Mouse (Mus musculus) heart, embryonic 15.5 days (tissue): ENCODE data around the gene Gak. TPM values are rescaled to one million over a fixed set of nuclear protein-coding genes. Genes with fewer than 3 reads are reported as not detected.
A peak's percentile ranks its signal among the peaks of the same experiment; 100 is the strongest.

Experiments
- ATAC-seq: fragments of 200-750 bp; cut with Nextera tagmentation; replicated peaks from 2 replicates; pipeline ENCODE4 v1.8.0; 2017; ENCODE audit warnings: low read depth, moderate TSS enrichment; ENCODE audit not compliant: insufficient number of reproducible peaks, insufficient read depth, low FRiP score
- H3K27ac ChIP-seq: fragments of 300-500 bp; sonication (generic); 2 replicates; pipeline ENCODE4 v1.5.1; 2015; ENCODE audit warnings: mild to moderate bottlenecking, inconsistent platforms
- H3K27me3 ChIP-seq: fragments of 300-500 bp; sonication (generic); 2 replicates; pipeline ENCODE4 v1.6.1; 2015; ENCODE audit warnings: inconsistent platforms
- H3K36me3 ChIP-seq: fragments of 300-500 bp; sonication (generic); 2 replicates; pipeline ENCODE4 v1.6.1; 2015; ENCODE audit warnings: mild to moderate bottlenecking, inconsistent platforms
- H3K4me1 ChIP-seq: fragments of 300-500 bp; sonication (generic); replicated peaks from 2 replicates; pipeline ENCODE4 v1.6.1; 2015; ENCODE audit warnings: inconsistent platforms
- H3K4me2 ChIP-seq: fragments of 300-500 bp; sonication (generic); 2 replicates; pipeline ENCODE4 v1.6.1; 2015; ENCODE audit warnings: inconsistent platforms, mild to moderate bottlenecking, moderate library complexity
- H3K4me3 ChIP-seq: fragments of 300-500 bp; sonication (generic); 2 replicates; pipeline ENCODE4 v1.5.1; 2015; ENCODE audit warnings: mild to moderate bottlenecking, inconsistent platforms
- H3K9ac ChIP-seq: fragments of 300-500 bp; sonication (generic); 2 replicates; pipeline ENCODE4 v1.6.1; 2015; ENCODE audit warnings: mild to moderate bottlenecking, inconsistent platforms
- H3K9me3 ChIP-seq: fragments of 300-500 bp; sonication (generic); replicated peaks from 2 replicates; pipeline ENCODE4 v1.6.1; 2016; ENCODE audit warnings: inconsistent platforms
- WGBS: fragments of 180-500 bp; shearing (Covaris S2); methylation state at CpG from one replicate; pipeline ENCODE4 v1.1.7; 2015; ENCODE audit warnings: mixed read lengths; 5-methylcytosine and 5-hydroxymethylcytosine counted together
- polyA plus RNA-seq: library from polyadenylated mRNA; unstranded; fragments of >200 nt; fragmentation: Nextera tagmentation; extraction: Ambion mirVana; gene quantifications from 2 replicates; pipeline ENCODE4 v1.2.1, GENCODE M21; 2015

Gak gene
- polyA plus RNA-seq, 1 experiment from 2014 or later, result 23.6 TPM

GRCm38 (mm10) chr5:108581361-108581891 is 48.1 kb downstream of the Gak start:
- 91% methylated on average over 3 of the region's 3 CpGs for WGBS
- Histone ChIP-seq H3K4me3 (no peak overlapping the region), H3K27me3 (no peaks in the 10 kb centered on the region), H3K9ac (no peak overlapping the region), H3K9me3 (no peaks in the 10 kb centered on the region), H3K4me1 (no peaks in the 10 kb centered on the region), H3K36me3 (peaks cover 85% of the 10 kb centered on the region), H3K4me2 (no peak overlapping the region), H3K27ac (no peak overlapping the region)
- no peak for ATAC-seq

- WGBS, result 91% methylated on average over 6 of the region's 6 CpGs
- ATAC-seq, result no peak
- H3K36me3 ChIP-seq, result peaks cover 94% of the 10 kb centered on the region
These were observed 56.5 kb downstream of the Gak start for GRCm38 (mm10) chr5:108573054-108573453.

GRCm38 (mm10) chr5:108570991-108571390 is 58.6 kb downstream of the Gak start:
- Histone ChIP-seq H3K9me3 (no peaks in the 10 kb centered on the region), H3K4me1 (no peaks in the 10 kb centered on the region), H3K4me2 (no peak overlapping the region), H3K9ac (no peak overlapping the region), H3K27me3 (no peaks in the 10 kb centered on the region), H3K36me3 (peaks cover 82% of the 10 kb centered on the region), H3K4me3 (no peak overlapping the region), H3K27ac (no peak overlapping the region)
- WGBS, result 53% methylated on average over 1 of the region's 1 CpGs
- ATAC-seq, result no peak

More at GRCm38 (mm10) chr5:108573054-108573453, 56.5 kb downstream of the Gak start:
- no peak overlapping the region for H3K4me2 ChIP-seq
- H3K27me3 ChIP-seq, result no peaks in the 10 kb centered on the region
- H3K9ac ChIP-seq, result no peak overlapping the region
- no peak overlapping the region for H3K27ac ChIP-seq
- H3K9me3 ChIP-seq, result no peaks in the 10 kb centered on the region
- no peaks in the 10 kb centered on the region for H3K4me1 ChIP-seq
- no peak overlapping the region for H3K4me3 ChIP-seq

GRCm38 (mm10) chr5:108567104-108567503 is 62.5 kb downstream of the Gak start:
- no peak overlapping the region for H3K4me2 ChIP-seq
- H3K36me3 ChIP-seq, result peaks cover 46% of the 10 kb centered on the region
- no peak for ATAC-seq

GRCm38 (mm10) chr5:108566523-108566922 is 63.0 kb downstream of the Gak start:
- H3K36me3 ChIP-seq, result peaks cover 40% of the 10 kb centered on the region
- ATAC-seq, result no peak
- 88% methylated on average over 4 of the region's 4 CpGs for WGBS
- no peak overlapping the region for H3K9ac ChIP-seq
- H3K4me1 ChIP-seq, result no peaks in the 10 kb centered on the region
- H3K27ac ChIP-seq, result no peak overlapping the region
- H3K4me3 ChIP-seq, result no peak overlapping the region
- no peaks in the 10 kb centered on the region for H3K27me3 ChIP-seq
- no peaks in the 10 kb centered on the region for H3K9me3 ChIP-seq
- H3K4me2 ChIP-seq, result no peak overlapping the region

More at GRCm38 (mm10) chr5:108567104-108567503, 62.5 kb downstream of the Gak start:
- H3K27ac ChIP-seq, result no peak overlapping the region
- H3K4me1 ChIP-seq, result no peaks in the 10 kb centered on the region
- no peaks in the 10 kb centered on the region for H3K27me3 ChIP-seq
- no peaks in the 10 kb centered on the region for H3K9me3 ChIP-seq
- 82% methylated on average over 2 of the region's 2 CpGs for WGBS
- no peak overlapping the region for H3K9ac ChIP-seq
- H3K4me3 ChIP-seq, result no peak overlapping the region

- H3K4me3 ChIP-seq, result no peak overlapping the region
- H3K9ac ChIP-seq, result no peak overlapping the region
- H3K9me3 ChIP-seq, result no peaks in the 10 kb centered on the region
- H3K27ac ChIP-seq, result no peak overlapping the region
- H3K4me2 ChIP-seq, result no peak overlapping the region
- ATAC-seq, result no peak
- peaks cover 30% of the 10 kb centered on the region for H3K36me3 ChIP-seq
- no peaks in the 10 kb centered on the region for H3K4me1 ChIP-seq
- no peaks in the 10 kb centered on the region for H3K27me3 ChIP-seq
- WGBS, result 94% methylated on average over 2 of the region's 2 CpGs
These were observed 64.2 kb downstream of the Gak start for GRCm38 (mm10) chr5:108565381-108565780.

- Histone ChIP-seq H3K4me1 (no peaks in the 10 kb centered on the region), H3K27me3 (no peaks in the 10 kb centered on the region), H3K9me3 (no peaks in the 10 kb centered on the region), H3K9ac (no peak overlapping the region), H3K36me3 (peaks cover 19% of the 10 kb centered on the region), H3K4me3 (no peak overlapping the region), H3K27ac (no peak overlapping the region), H3K4me2 (no peak overlapping the region)
- WGBS, result 70% methylated on average over 3 of the region's 3 CpGs
- no peak for ATAC-seq
These were observed 65.2 kb downstream of the Gak start for GRCm38 (mm10) chr5:108564346-108564745.

GRCm38 (mm10) chr5:108562483-108562882 is 67.1 kb downstream of the Gak start:
- Histone ChIP-seq H3K4me2 (no peak overlapping the region), H3K9me3 (no peaks in the 10 kb centered on the region), H3K9ac (no peak overlapping the region), H3K36me3 (0 out of 2 replicates have a peak, but pooled peaks cover 2% of the 10 kb centered on the region), H3K4me1 (no peaks in the 10 kb centered on the region), H3K4me3 (no peak overlapping the region), H3K27me3 (no peaks in the 10 kb centered on the region), H3K27ac (no peak overlapping the region)
- WGBS, result 80% methylated on average over 2 of the region's 2 CpGs
- no peak for ATAC-seq

GRCm38 (mm10) chr5:108556986-108557385 is 72.6 kb downstream of the Gak start:
- H3K27me3 ChIP-seq, result 0 out of 2 replicates have a peak, but pooled peaks cover 2% of the 10 kb centered on the region
- 65% methylated on average over 4 of the region's 4 CpGs for WGBS
- no peak overlapping the region for H3K9ac ChIP-seq
- no peak for ATAC-seq
- H3K4me3 ChIP-seq, result no peak overlapping the region
- H3K36me3 ChIP-seq, result no peaks in the 10 kb centered on the region
- no peaks in the 10 kb centered on the region for H3K9me3 ChIP-seq
- H3K4me1 ChIP-seq, result no peaks in the 10 kb centered on the region
- no peak overlapping the region for H3K27ac ChIP-seq
- no peak overlapping the region for H3K4me2 ChIP-seq

- no peaks in the 10 kb centered on the region for H3K36me3 ChIP-seq
- 60% methylated on average over 1 of the region's 1 CpGs for WGBS
- H3K9me3 ChIP-seq, result no peaks in the 10 kb centered on the region
- no peak for ATAC-seq
- H3K27ac ChIP-seq, result no peak overlapping the region
- H3K4me1 ChIP-seq, result peaks cover 11% of the 10 kb centered on the region
- no peak overlapping the region for H3K4me3 ChIP-seq
- peaks cover 27% of the 10 kb centered on the region for H3K27me3 ChIP-seq
- H3K9ac ChIP-seq, result no peak overlapping the region
- H3K4me2 ChIP-seq, result no peak overlapping the region
These were observed 75.5 kb downstream of the Gak start for GRCm38 (mm10) chr5:108554041-108554440.

- Histone ChIP-seq H3K9ac (no peak overlapping the region), H3K36me3 (no peaks in the 10 kb centered on the region), H3K4me1 (peaks cover 11% of the 10 kb centered on the region), H3K27me3 (peaks cover 38% of the 10 kb centered on the region), H3K9me3 (no peaks in the 10 kb centered on the region), H3K4me3 (peak overlapping the region; percentile 39), H3K27ac (no peak overlapping the region), H3K4me2 (peak overlapping the region; percentile 71)
- no peak for ATAC-seq
- WGBS, result 1% methylated on average over 16 of the region's 16 CpGs
These were observed 79.4 kb downstream of the Gak start for GRCm38 (mm10) chr5:108550207-108550594.

- Histone ChIP-seq H3K9ac (no peak within 1 kb of the TSS), H3K27me3 (peaks cover 38% of the 10 kb centered on the region), H3K27ac (no peak within 1 kb of the TSS), H3K4me3 (peak within 1 kb of the TSS; percentile 39), H3K9me3 (no peaks in the 10 kb centered on the region), H3K4me2 (peak within 1 kb of the TSS; percentile 71), H3K36me3 (no peaks in the 10 kb centered on the region), H3K4me1 (peaks cover 11% of the 10 kb centered on the region)
- peak; percentile 70; the same call in 1 of the 2 replicates for ATAC-seq
- WGBS, result under 1% methylated on average over 56 of the region's 56 CpGs
These were observed 79.9 kb downstream of the Gak start, which contains the start of gene Cplx1 for GRCm38 (mm10) chr5:108549489-108550206. TSS of gene Cplx1 (minus strand) at chr5:108550024.
